Mouse (Mus musculus) cortical plate, adult 2 months (tissue): Measurements from ENCODE around the gene Med12l. TPM values are rescaled to one million over a fixed set of nuclear protein-coding genes. Genes with fewer than 3 reads are reported as not detected.

Source experiments
- H3K27ac ChIP-seq: fragments of 200-500 bp; 2 replicates; pipeline ENCODE4 v1.5.1; 2012; ENCODE audit warnings: low read length, control low read depth, inconsistent platforms; ENCODE audit not compliant: insufficient read depth
- H3K4me1 ChIP-seq: fragments of 200-500 bp; 2 replicates; pipeline ENCODE4 v1.6.1; 2011; ENCODE audit warnings: low read length; ENCODE audit not compliant: control insufficient read depth, insufficient read depth
- H3K4me3 ChIP-seq: fragments of 200-500 bp; 2 replicates; pipeline ENCODE4 v1.5.1; 2011; ENCODE audit warnings: mild to moderate bottlenecking, low read length, control low read depth; ENCODE audit not compliant: insufficient read depth
- CTCF ChIP-seq: fragments of 200-500 bp; IDR thresholded peaks from 2 replicates; pipeline ENCODE4 v1.5.1; 2011; ENCODE audit warnings: mild to moderate bottlenecking, control low read depth, low read length; ENCODE audit not compliant: insufficient read depth; ENCODE audit errors: extremely low read depth
- POLR2A ChIP-seq: fragments of 200-500 bp; IDR thresholded peaks from 2 replicates; pipeline ENCODE4 v1.6.1; 2011; ENCODE audit warnings: mild to moderate bottlenecking, low read length, control low read depth; ENCODE audit not compliant: insufficient read depth; ENCODE audit errors: extremely low read depth
- polyA plus RNA-seq: library from polyadenylated mRNA; depleted of rRNA; stranded (reverse); fragments of >200 nt; gene quantifications from 2 replicates; pipeline ENCODE4 v1.2.3, GENCODE M21; 2012; rRNA removed

Med12l gene
- polyA plus RNA-seq, 1 experiment: 11.2 TPM

- no peak overlapping the region for H3K27ac ChIP-seq
- TF ChIP-seq POLR2A (no peak), CTCF (peak; percentile 61)
- H3K4me1 ChIP-seq: no peaks in the 10 kb centered on the region
- no peak overlapping the region for H3K4me3 ChIP-seq
These were observed 315.8 kb downstream of the Med12l start for GRCm38 (mm10) chr3:59321278-59321876.

GRCm38 (mm10) chr3:59328526-59328925 is 322.9 kb downstream of the Med12l start:
- Histone ChIP-seq H3K4me1 (no peaks in the 10 kb centered on the region), H3K4me3 (no peak overlapping the region), H3K27ac (no peak overlapping the region)
- TF ChIP-seq CTCF (no peak), POLR2A (no peak)

- no peak for TF ChIP-seq CTCF
- no peak for TF ChIP-seq POLR2A
- no peak overlapping the region for H3K4me3 ChIP-seq
These were observed 336.2 kb downstream of the Med12l start for GRCm38 (mm10) chr3:59341647-59342427.

DNA sequence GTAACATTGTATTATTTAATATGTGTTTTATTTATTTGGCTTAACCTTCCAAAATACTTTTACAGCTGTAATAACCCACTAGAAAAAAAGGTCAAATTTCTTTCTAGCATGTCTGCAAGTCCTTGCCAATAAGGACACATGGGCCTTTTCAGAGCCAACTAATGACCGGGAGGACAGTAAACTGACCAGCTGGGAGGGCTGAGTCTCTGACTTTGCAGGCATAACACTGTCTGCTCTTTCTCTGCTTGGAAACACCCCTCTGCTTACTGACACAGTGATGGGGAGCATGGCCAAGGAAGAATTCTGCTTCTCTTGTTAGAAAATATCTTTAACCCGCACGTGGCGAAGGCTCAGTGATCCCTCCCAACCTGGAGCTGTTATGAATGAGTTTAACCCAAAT is 337.4 kb downstream of the Med12l start:
- H3K4me3 ChIP-seq: no peak overlapping the region; the same call in 1 of the 2 replicates
- TF ChIP-seq POLR2A (no peak), CTCF (no peak)
- no peaks in the 10 kb centered on the region for H3K4me1 ChIP-seq
- no peak overlapping the region for H3K27ac ChIP-seq

More at GRCm38 (mm10) chr3:59341647-59342427, 336.2 kb downstream of the Med12l start:
- no peaks in the 10 kb centered on the region for H3K4me1 ChIP-seq
- no peak overlapping the region for H3K27ac ChIP-seq

- Histone ChIP-seq H3K27ac (no peak within 1 kb of the TSS), H3K4me3 (peak within 1 kb of the TSS; percentile 66), H3K4me1 (no peaks in the 10 kb centered on the region)
- no peak for TF ChIP-seq CTCF
- no peak for TF ChIP-seq POLR2A
These were observed 338.7 kb downstream of the Med12l start, which contains the start of gene Igsf10 for GRCm38 (mm10) chr3:59344065-59344905. Igsf10 (minus strand) TSS chr3:59344394.

DNA sequence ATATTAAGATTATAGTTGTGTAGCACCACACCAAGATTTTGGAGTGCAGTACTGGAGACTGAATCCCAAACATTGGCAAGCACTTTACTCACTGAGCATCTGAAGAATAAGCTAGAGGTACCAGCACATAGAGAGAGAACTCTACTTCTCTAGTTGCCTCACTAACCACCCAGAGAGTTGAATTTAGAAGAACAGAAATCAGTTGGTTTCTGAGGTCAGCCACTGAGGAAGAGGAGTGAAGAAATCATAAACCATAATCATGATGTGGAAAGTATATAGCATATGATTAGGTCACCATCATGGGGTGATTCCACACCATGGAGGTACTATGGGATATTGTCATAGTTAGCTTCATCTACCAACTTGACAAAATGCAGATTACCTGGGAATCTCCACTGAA is 346.1 kb downstream of the Med12l start:
- no peak overlapping the region for H3K27ac ChIP-seq
- H3K4me1 ChIP-seq: no peaks in the 10 kb centered on the region
- TF ChIP-seq CTCF (no peak), POLR2A (no peak)
- H3K4me3 ChIP-seq: no peak overlapping the region

GRCm38 (mm10) chr3:59354156-59354555 is 348.5 kb downstream of the Med12l start:
- no peak overlapping the region for H3K27ac ChIP-seq
- no peak for TF ChIP-seq CTCF
- no peak for TF ChIP-seq POLR2A
- no peaks in the 10 kb centered on the region for H3K4me1 ChIP-seq
- H3K4me3 ChIP-seq: no peak overlapping the region

DNA sequence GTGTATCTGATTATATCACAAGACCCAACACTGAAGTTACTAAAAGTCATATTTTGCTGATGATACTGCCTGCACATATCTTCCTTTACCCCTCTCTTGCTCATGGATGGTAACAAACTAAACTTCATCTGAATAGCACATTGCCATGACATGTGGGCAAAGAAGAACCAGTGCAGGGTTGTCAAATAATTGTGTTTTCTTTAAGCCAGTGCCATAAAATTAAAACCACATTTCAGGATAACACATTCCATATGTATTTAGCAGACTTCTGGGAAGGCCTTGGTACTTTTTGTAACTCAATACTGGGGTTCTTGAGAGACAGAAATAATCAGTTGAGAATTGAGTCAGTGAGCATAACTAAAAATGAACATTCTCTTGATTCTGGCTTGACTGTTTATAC is 354.5 kb downstream of the Med12l start:
- TF ChIP-seq CTCF (no peak), POLR2A (no peak)
- Histone ChIP-seq H3K4me3 (no peak overlapping the region), H3K4me1 (no peaks in the 10 kb centered on the region), H3K27ac (no peak overlapping the region)

- Histone ChIP-seq H3K4me3 (no peak overlapping the region), H3K4me1 (no peaks in the 10 kb centered on the region), H3K27ac (no peak overlapping the region)
- TF ChIP-seq CTCF (no peak), POLR2A (no peak)
These were observed 356.3 kb downstream of the Med12l start for GRCm38 (mm10) chr3:59361895-59362294.

Other genes with a start within 250 kb of the Med12l start
- gene Mindy4b-ps, start 183.5 kb upstream of the Med12l start, polyA plus RNA-seq: 1.6 and 2.2 TPM in 2 replicates
- gene Clrn1, start 120.5 kb upstream of the Med12l start, polyA plus RNA-seq: 0.31 and 0.70 TPM in 2 replicates
- gene Gpr171, start 96.0 kb downstream of the Med12l start, polyA plus RNA-seq: not detected in 2 replicates
- 3.7 and 4.8 TPM in 2 replicates for gene P2ry14, start 147.8 kb downstream of the Med12l start, polyA plus RNA-seq
- gene Gpr87, start 189.3 kb downstream of the Med12l start, polyA plus RNA-seq: not detected in 2 replicates
- 18.4 and 19.5 TPM in 2 replicates for gene P2ry13, start 205.1 kb downstream of the Med12l start, polyA plus RNA-seq